Mouse (Mus musculus) forebrain, embryonic 14.5 days (tissue): ENCODE results near the gene Dbf4. TPM values are rescaled to one million over a fixed set of nuclear protein-coding genes. Genes with fewer than 3 reads are reported as not detected.

Experiments
- ATAC-seq: fragments of 200-750 bp; cut with Nextera tagmentation; 2 replicates; pipeline ENCODE4 v1.8.0; 2017; ENCODE audit warnings: mild to moderate bottlenecking, moderate library complexity
- DNase-seq: peaks from one replicate; pipeline ENCODE4 v3.0.0-alpha.2; 2015; ENCODE audit warnings: low spot score
- H3K27ac ChIP-seq: fragments of 300-500 bp; sonication (generic); 2 replicates; pipeline ENCODE4 v1.5.1; 2014; ENCODE audit warnings: low read depth, mild to moderate bottlenecking, control low read depth, low read length, moderate library complexity
- H3K27me3 ChIP-seq: fragments of 300-500 bp; sonication (generic); replicated peaks from 2 replicates; pipeline ENCODE4 v1.6.1; 2014; ENCODE audit warnings: low read length, control low read depth, mixed read lengths; ENCODE audit not compliant: control insufficient read depth, insufficient read depth
- H3K36me3 ChIP-seq: fragments of 300-500 bp; sonication (generic); 2 replicates; pipeline ENCODE4 v1.6.1; 2014; ENCODE audit warnings: low read length, control low read depth; ENCODE audit not compliant: control insufficient read depth, insufficient read depth
- H3K4me1 ChIP-seq: fragments of 300-500 bp; sonication (generic); 2 replicates; pipeline ENCODE4 v1.6.1; 2014; ENCODE audit warnings: antibody characterized with exemption, low read length, control low read depth; ENCODE audit not compliant: control insufficient read depth, insufficient read depth
- H3K4me2 ChIP-seq: fragments of 300-500 bp; sonication (generic); 2 replicates; pipeline ENCODE4 v1.6.1; 2014; ENCODE audit warnings: mild to moderate bottlenecking, control low read depth, low read length
- H3K4me3 ChIP-seq: fragments of 300-500 bp; sonication (generic); 2 replicates; pipeline ENCODE4 v1.5.1; 2014; ENCODE audit warnings: low read depth, low read length, control low read depth
- H3K9ac ChIP-seq: fragments of 300-500 bp; sonication (generic); 2 replicates; pipeline ENCODE4 v1.6.1; 2014; ENCODE audit warnings: mild to moderate bottlenecking, low read length, control low read depth, moderate library complexity
- H3K9me3 ChIP-seq: fragments of 300-500 bp; sonication (generic); replicated peaks from 2 replicates; pipeline ENCODE4 v1.6.1; 2016; ENCODE audit warnings: low read length, control low read depth, mixed read lengths; ENCODE audit not compliant: control insufficient read depth
- WGBS: fragments of 180-500 bp; shearing (Covaris S2); extraction: QIAGEN DNeasy Blood & Tissue Kit; methylation state at CpG from one replicate; pipeline ENCODE4 v1.1.7; 2014; 5-methylcytosine and 5-hydroxymethylcytosine counted together
- polyA plus RNA-seq: library from polyadenylated mRNA; unstranded; fragments of >200 nt; fragmentation: Nextera tagmentation; extraction: Ambion mirVana; gene quantifications from 2 replicates; pipeline ENCODE4 v1.2.1, GENCODE M21; 2014

Gene Dbf4
- polyA plus RNA-seq, 1 experiment from 2014 or later, result 31.6 TPM

- Histone ChIP-seq H3K9ac (no peak overlapping the region), H3K27me3 (no peaks in the 10 kb centered on the region), H3K4me2 (no peak overlapping the region), H3K36me3 (no peaks in the 10 kb centered on the region), H3K27ac (no peak overlapping the region), H3K4me3 (no peak overlapping the region), H3K4me1 (no peaks in the 10 kb centered on the region), H3K9me3 (no peaks in the 10 kb centered on the region)
- no peak for DNase-seq
- 79% methylated on average over 10 of the region's 10 CpGs for WGBS
- ATAC-seq, result no peak
Measured at GRCm38 (mm10) chr5:8349557-8349956, 73.0 kb downstream of the Dbf4 start.

Other genes starting within 250 kb of the Dbf4 start
- 28.7 and 37.2 TPM in 2 replicates for gene Adam22, start 54.6 kb downstream of the Dbf4 start, polyA plus RNA-seq
- gene Slc25a40, start 134 bp upstream of the Dbf4 start, polyA plus RNA-seq, result 6.8 and 7.8 TPM in 2 replicates
- gene Rundc3b, start 200.2 kb upstream of the Dbf4 start, polyA plus RNA-seq, result 31.4 and 37.5 TPM in 2 replicates
- gene Abcb1a, start 237.4 kb upstream of the Dbf4 start, polyA plus RNA-seq, result 1.4 and 1.8 TPM in 2 replicates